Mouse (Mus musculus): ENCODE measurements around the gene Nrn1. TPM values are rescaled to one million over a fixed set of nuclear protein-coding genes. Genes with fewer than 3 reads are reported as not detected.
A peak's percentile ranks its signal among the peaks of the same experiment; 100 is the strongest.

Gene Nrn1
- polyA plus RNA-seq, 1 experiment from 2014 or later: 0.16 TPM

DNA sequence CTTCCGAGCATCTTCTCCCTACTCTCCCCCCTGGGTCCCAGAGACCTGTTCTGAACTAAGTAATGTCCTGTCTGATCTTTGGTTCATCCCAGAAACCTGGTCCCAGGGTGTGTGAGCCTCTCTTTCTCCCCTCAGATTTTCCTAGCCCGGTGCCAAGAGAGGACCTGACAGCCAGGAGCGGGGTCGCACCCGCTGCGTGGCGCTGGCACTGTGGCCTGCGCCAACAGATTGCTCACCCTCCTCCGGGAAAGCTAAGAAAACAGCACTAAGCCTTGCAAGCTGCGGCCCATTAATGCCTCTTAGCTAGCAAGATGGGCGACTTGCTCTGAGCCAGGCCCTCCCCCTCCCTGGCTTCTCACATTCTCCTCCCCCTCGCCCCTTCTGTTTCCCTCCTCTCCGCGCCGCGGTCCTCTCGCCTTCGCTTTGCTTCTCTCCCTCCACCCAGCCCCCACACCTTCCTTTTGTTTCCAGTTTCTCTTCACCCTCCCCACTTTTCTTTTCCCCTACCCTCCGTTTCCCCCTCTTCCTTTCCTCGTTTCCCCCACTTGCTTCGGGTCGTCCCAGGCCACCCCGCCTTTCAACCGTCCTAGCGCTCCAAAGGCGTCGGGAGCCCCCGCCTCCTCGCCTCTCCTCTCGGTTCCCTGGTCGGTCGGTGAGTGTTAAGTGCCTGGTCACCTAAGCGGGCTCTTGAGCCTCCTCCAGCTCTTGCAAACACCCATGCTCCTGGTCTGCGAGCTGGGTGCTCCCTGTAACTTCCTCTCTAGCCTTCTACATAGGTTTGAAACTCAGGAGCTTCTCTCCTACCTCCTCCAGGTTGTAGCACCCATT lies 7.8 kb downstream of the Nrn1 start:
- Histone ChIP-seq H3K4me3 (replicated peaks; ENCODE audit: low read depth, low read length) (peak overlapping the region; percentile 24), H3K9me3 (replicated peaks; ENCODE audit: low read length) (no peaks in the 10 kb centered on the region), H3K4me1 (replicated peaks; ENCODE audit: insufficient read depth, low read length) (0 out of 2 replicates have a peak, but pooled peaks cover 5% of the 10 kb centered on the region), H3K27me3 (ENCODE audit: insufficient read depth, low read length) (peaks cover 80% of the 10 kb centered on the region), H3K27ac (no peak overlapping the region), H3K36me3 (ENCODE audit: insufficient read depth, low read length) (no peaks in the 10 kb centered on the region), H3K4me2 (ENCODE audit: low read length) (peak overlapping the region; percentile 51), H3K9ac (ENCODE audit: low read depth, low read length) (no peak overlapping the region)
- DNase-seq (ENCODE audit: low spot score) (no peak), ATAC-seq (replicated peaks; ENCODE audit: low FRiP score, low read depth) (no peak)
- TF ChIP-seq CTCF (IDR thresholded peaks at IDR 0.05; ENCODE audit: low read depth): no peak
- WGBS: 2% methylated on average over 34 of the region's 34 CpGs

- Histone ChIP-seq H3K4me2 (ENCODE audit: low read length) (no peak overlapping the region), H3K27me3 (ENCODE audit: insufficient read depth, low read length) (peaks cover 81% of the 10 kb centered on the region), H3K9me3 (replicated peaks; ENCODE audit: low read length) (no peaks in the 10 kb centered on the region), H3K4me3 (replicated peaks; ENCODE audit: low read depth, low read length) (peak overlapping the region; percentile 24; the same call in 1 of the 2 replicates), H3K36me3 (ENCODE audit: insufficient read depth, low read length) (no peaks in the 10 kb centered on the region), H3K4me1 (replicated peaks; ENCODE audit: insufficient read depth, low read length) (0 out of 2 replicates have a peak, but pooled peaks cover 5% of the 10 kb centered on the region), H3K27ac (no peak overlapping the region), H3K9ac (ENCODE audit: low read depth, low read length) (no peak overlapping the region)
- TF ChIP-seq CTCF (IDR thresholded peaks at IDR 0.05; ENCODE audit: low read depth): no peak
- ATAC-seq (replicated peaks; ENCODE audit: low FRiP score, low read depth) (no peak), DNase-seq (ENCODE audit: low spot score) (no peak)
- 1% methylated on average over 24 of the region's 24 CpGs for WGBS
Observed at GRCm38 (mm10) chr13:36726551-36726950, 8.4 kb downstream of the Nrn1 start.

GRCm38 (mm10) chr13:36725881-36726280 lies 9.1 kb downstream of the Nrn1 start:
- Histone ChIP-seq H3K4me2 (ENCODE audit: low read length) (no peak overlapping the region), H3K27ac (no peak overlapping the region), H3K36me3 (ENCODE audit: insufficient read depth, low read length) (no peaks in the 10 kb centered on the region), H3K4me3 (replicated peaks; ENCODE audit: low read depth, low read length) (no peak overlapping the region), H3K27me3 (ENCODE audit: insufficient read depth, low read length) (peaks cover 79% of the 10 kb centered on the region), H3K9me3 (replicated peaks; ENCODE audit: low read length) (no peaks in the 10 kb centered on the region), H3K9ac (ENCODE audit: low read depth, low read length) (no peak overlapping the region), H3K4me1 (replicated peaks; ENCODE audit: insufficient read depth, low read length) (0 out of 2 replicates have a peak, but pooled peaks cover 3% of the 10 kb centered on the region)
- no peak for TF ChIP-seq CTCF (IDR thresholded peaks at IDR 0.05; ENCODE audit: low read depth)
- DNase-seq (ENCODE audit: low spot score) (no peak), ATAC-seq (replicated peaks; ENCODE audit: low FRiP score, low read depth) (no peak)
- 3% methylated on average over 8 of the region's 8 CpGs for WGBS

GRCm38 (mm10) chr13:36724533-36725470 lies 10.1 kb downstream of the Nrn1 start:
- H3K4me1 ChIP-seq (replicated peaks; ENCODE audit: insufficient read depth, low read length): 0 out of 2 replicates have a peak, but pooled peaks cover 3% of the 10 kb centered on the region
- peaks cover 74% of the 10 kb centered on the region for H3K27me3 ChIP-seq (ENCODE audit: insufficient read depth, low read length)
- TF ChIP-seq CTCF (IDR thresholded peaks at IDR 0.05; ENCODE audit: low read depth): no peak
- WGBS: 1% methylated on average over 40 of the region's 40 CpGs
- H3K36me3 ChIP-seq (ENCODE audit: insufficient read depth, low read length): no peaks in the 10 kb centered on the region
- H3K4me2 ChIP-seq (ENCODE audit: low read length): peak overlapping the region; percentile 39
- no peak overlapping the region for H3K27ac ChIP-seq
- H3K9me3 ChIP-seq (replicated peaks; ENCODE audit: low read length): no peaks in the 10 kb centered on the region
- peak; percentile 23 for DNase-seq (ENCODE audit: low spot score)
- no peak for ATAC-seq (replicated peaks; ENCODE audit: low FRiP score, low read depth)
- peak overlapping the region; percentile 1; the same call in 1 of the 2 replicates for H3K4me3 ChIP-seq (replicated peaks; ENCODE audit: low read depth, low read length)
- no peak overlapping the region for H3K9ac ChIP-seq (ENCODE audit: low read depth, low read length)

GRCm38 (mm10) chr13:36723726-36724300 lies 11.1 kb downstream of the Nrn1 start:
- Histone ChIP-seq H3K4me3 (replicated peaks; ENCODE audit: low read depth, low read length) (no peak overlapping the region), H3K27ac (no peak overlapping the region), H3K36me3 (ENCODE audit: insufficient read depth, low read length) (no peaks in the 10 kb centered on the region), H3K4me2 (ENCODE audit: low read length) (no peak overlapping the region), H3K4me1 (replicated peaks; ENCODE audit: insufficient read depth, low read length) (0 out of 2 replicates have a peak, but pooled peaks cover 3% of the 10 kb centered on the region), H3K9ac (ENCODE audit: low read depth, low read length) (no peak overlapping the region), H3K9me3 (replicated peaks; ENCODE audit: low read length) (no peaks in the 10 kb centered on the region), H3K27me3 (ENCODE audit: insufficient read depth, low read length) (peaks cover 65% of the 10 kb centered on the region)
- TF ChIP-seq CTCF (IDR thresholded peaks at IDR 0.05; ENCODE audit: low read depth): no peak
- WGBS: 4% methylated on average over 15 of the region's 15 CpGs
- ATAC-seq (replicated peaks; ENCODE audit: low FRiP score, low read depth) (no peak), DNase-seq (ENCODE audit: low spot score) (no peak)

- Histone ChIP-seq H3K4me3 (replicated peaks; ENCODE audit: low read depth, low read length) (no peak overlapping the region), H3K27me3 (ENCODE audit: insufficient read depth, low read length) (peaks cover 52% of the 10 kb centered on the region), H3K4me1 (replicated peaks; ENCODE audit: insufficient read depth, low read length) (0 out of 2 replicates have a peak, but pooled peaks cover 3% of the 10 kb centered on the region), H3K9ac (ENCODE audit: low read depth, low read length) (no peak overlapping the region), H3K27ac (no peak overlapping the region), H3K4me2 (ENCODE audit: low read length) (no peak overlapping the region), H3K36me3 (ENCODE audit: insufficient read depth, low read length) (no peaks in the 10 kb centered on the region), H3K9me3 (replicated peaks; ENCODE audit: low read length) (no peaks in the 10 kb centered on the region)
- TF ChIP-seq CTCF (IDR thresholded peaks at IDR 0.05; ENCODE audit: low read depth): no peak
- ATAC-seq (replicated peaks; ENCODE audit: low FRiP score, low read depth): no peak
- no peak for DNase-seq (ENCODE audit: low spot score)
Observed at GRCm38 (mm10) chr13:36722309-36722708, 12.6 kb downstream of the Nrn1 start.

Measured in kidney, postnatal 0 days (tissue).